Mouse (Mus musculus): ENCODE measurements around the gene Gfi1b.
A peak's percentile ranks its signal among the peaks of the same experiment; 100 is the strongest.

Gfi1b gene

DNA sequence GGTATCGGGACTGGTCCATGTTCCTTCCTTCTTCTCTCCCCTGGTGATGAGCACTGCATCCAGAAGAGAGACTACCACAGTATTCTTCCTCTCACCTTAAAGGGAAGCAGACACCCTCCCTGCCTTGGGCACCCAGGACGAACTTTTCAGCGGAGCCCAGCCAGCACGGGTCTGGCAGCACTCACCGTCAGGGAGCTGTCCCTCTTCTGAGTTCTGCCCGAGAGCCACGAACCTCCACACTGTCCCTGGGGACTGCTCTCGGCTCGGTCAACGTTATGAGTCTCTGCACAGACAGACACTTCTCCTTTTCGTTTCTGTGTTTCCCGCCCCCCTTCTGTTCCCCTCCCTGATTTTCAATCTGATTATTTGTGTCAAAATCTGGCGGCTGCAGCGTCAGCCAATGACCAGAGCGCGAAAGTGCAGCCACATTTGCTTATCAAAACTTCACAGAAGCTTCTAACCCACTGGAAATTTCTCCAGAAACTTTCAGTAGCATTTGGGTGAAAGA, at the start of gene Gfi1b:
Gene Gfi1b (minus strand): TSS at position 319 of the 508 bp plus-strand sequence.
- peak in 1 of 2 experiments; percentile 15 for DNase-seq

DNA sequence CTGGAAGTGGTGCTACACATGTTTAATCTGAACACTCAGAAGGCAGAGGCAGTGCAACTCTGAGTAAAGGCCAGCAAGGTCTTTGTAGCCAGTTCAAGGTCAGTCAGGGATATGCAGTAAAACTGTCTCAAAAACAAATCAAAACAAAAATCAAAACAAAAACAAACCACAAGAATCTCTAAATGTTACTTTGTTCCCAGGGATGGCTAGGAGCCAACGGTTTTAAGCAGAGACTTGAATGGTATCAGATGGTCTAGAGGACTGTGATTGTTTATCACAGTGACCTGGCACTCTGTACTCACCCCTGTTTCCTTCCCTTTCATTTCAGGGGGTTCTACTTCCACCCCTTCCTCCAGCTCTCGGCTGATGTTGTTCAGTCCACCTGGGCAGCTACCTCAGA, 49.7 kb upstream of the Gfi1b start:
- peak; percentile 29 to 40 for DNase-seq

DNA sequence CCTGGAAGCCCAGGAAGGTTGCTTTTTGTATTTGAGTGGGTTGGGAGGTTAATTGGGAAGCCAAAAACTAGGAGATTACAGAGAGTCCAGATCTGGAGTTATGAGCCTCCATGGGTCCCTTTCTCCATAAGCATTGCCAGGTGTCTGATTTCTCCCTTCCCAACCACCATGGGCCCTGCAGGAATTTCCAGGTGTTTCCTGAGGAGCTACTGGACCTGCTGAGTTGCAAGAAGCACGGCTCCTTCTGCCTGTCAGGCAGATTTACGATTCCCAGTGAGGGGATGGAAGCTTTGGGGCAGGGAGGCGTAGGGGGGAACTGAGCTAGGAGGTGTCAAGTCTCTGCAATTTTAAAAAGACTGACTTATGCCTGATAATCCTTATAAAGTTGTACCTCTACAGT, 44.0 kb upstream of the Gfi1b start:
- no peak for DNase-seq

DNA sequence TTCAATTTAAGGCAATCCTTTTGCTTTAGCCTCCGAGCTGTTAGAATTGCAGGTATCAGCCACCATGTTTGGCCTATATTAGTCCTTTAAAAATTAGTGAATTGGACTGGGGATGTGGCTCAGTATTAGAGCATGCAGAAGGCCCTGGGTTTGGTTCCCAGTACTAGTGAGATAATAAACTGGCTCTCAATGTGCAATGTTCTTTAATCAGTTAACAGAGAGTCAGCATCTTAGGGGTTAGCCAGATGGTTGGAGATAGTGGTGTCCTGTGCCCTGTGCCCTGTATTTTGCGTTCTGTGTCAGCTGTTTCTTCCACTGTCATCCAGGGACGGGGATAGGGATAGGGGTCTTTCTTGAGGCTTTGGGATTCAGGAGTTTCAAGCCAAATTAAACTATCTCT, 41.1 kb upstream of the Gfi1b start:
- no peak for DNase-seq

DNA sequence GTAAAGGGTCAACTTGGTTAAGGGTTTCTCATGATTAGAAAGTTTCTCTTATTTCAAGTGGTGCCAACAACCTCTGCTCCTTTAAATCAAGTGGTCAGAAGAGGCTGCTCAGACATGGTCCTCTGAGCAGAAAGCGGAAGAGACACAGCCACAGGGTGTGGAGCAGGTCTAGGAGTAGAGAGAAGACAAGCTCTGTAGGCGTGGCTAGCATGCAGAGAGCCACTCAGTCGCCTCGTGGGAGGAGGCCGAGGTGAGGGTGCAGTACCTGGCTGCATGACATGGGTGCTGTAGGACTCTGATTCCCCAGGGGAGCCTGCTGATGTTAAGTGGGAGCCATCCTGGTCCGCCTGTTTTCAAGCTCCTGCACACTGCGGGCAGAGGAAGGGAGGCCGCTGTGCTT, 34.4 kb upstream of the Gfi1b start:
- DNase-seq: no peak

DNA sequence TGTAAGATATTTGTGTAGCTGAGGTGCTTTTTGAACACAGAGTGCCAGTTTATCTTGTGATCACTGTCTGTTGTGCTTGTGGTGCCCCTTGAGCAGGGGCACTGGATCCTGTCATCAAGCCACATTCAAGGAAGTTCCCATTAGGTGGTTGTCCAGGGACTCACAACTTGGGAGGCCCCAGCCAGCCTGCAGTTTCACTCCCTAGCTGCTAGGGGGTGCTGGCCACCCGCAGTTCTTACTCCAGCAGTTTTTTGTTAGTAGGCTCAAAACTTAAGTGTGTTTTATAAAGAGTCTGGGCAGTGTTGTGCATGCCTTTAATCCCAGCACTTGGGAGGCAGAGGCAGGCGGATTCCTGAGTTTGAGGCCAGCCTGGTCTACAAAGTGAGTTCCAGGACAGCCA, 32.5 kb upstream of the Gfi1b start:
- DNase-seq: peak; percentile 33 to 61

DNA sequence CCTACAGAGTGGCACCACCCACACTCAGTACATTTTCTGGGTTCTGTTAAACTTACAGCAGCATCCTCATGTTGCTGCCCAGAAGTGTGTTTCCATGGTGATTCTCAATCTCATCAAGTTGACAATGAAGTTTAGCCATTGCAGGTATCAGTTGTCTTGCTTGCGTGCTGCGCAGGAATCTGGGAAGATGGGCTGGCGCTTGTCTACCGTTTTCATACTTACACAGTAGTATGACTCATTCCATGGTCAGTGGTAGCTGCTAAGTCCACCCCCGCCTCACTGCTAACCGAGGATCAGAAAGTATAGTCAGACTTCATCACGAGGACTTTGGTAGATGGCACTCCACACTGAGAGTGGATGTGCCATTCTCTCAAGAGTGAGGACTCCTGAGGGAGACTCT, 31.6 kb upstream of the Gfi1b start:
- DNase-seq: no peak

DNA sequence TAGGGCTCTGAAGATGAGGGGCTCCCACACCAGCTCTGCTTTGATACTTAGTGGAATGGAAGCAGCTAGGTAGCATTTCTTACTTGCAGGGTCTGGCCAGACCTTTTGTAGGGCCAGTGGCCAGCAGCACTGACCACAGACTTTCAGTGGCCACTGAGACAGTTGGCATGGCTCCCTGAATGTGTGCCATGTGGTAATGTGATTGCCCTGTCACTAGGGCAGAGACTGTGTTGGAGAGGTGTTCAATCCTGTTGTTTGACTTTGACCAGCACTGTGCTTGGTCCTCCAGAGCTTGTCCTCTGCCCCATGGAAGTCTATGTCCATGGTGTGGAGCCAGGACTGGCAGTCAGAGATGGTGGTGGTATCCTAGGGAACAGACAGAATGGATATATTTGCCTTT, 28.7 kb upstream of the Gfi1b start:
- DNase-seq: peak; percentile 62 to 76

DNA sequence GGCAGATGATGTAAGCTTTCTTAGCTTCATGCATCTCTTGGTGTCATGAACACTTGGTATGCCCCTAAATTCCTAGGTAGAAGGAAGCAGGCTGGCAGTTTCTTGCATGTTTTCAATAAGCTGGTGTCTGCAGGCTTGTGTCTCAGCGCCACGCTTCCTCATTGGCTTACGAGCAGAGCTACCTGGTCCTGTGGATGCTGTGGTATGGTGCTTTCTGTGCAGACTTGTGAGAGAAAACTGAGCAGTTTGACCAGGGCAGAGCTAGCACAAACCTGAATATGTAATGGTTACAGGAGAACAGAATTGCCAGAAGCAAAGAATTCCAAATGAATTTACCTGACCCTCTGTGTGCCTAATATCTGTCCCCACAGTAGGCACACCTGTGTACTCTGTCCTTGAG, 21.3 kb upstream of the Gfi1b start:
- peak; percentile 19 to 27 for DNase-seq

DNA sequence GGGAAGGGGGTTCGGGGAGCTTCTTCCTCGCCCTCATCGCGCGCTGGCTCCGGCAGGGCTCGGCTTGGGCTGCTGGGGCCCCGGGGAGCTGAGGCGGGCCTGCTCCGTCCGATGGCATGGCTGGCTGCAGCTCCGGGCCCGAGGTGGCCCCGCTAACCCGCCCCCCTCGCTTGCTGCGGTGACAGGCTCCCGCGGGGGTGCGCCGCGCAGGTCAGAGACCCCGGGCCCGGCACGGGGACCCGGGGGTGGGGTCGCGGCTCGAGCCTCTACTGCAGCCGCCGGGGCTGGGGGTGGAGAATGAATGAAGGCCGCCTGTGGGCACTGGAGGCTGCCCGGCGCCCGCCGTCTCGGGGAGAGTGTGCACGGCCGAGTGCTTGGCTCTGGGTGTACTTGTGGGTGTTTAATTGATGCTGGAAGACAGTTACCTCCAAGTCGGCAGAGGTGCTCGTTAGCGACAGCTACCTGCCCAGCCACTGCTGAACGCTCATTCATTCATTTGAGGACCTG, 19.7 kb upstream of the Gfi1b start:
- peak; percentile 13 to 45 for DNase-seq

DNA sequence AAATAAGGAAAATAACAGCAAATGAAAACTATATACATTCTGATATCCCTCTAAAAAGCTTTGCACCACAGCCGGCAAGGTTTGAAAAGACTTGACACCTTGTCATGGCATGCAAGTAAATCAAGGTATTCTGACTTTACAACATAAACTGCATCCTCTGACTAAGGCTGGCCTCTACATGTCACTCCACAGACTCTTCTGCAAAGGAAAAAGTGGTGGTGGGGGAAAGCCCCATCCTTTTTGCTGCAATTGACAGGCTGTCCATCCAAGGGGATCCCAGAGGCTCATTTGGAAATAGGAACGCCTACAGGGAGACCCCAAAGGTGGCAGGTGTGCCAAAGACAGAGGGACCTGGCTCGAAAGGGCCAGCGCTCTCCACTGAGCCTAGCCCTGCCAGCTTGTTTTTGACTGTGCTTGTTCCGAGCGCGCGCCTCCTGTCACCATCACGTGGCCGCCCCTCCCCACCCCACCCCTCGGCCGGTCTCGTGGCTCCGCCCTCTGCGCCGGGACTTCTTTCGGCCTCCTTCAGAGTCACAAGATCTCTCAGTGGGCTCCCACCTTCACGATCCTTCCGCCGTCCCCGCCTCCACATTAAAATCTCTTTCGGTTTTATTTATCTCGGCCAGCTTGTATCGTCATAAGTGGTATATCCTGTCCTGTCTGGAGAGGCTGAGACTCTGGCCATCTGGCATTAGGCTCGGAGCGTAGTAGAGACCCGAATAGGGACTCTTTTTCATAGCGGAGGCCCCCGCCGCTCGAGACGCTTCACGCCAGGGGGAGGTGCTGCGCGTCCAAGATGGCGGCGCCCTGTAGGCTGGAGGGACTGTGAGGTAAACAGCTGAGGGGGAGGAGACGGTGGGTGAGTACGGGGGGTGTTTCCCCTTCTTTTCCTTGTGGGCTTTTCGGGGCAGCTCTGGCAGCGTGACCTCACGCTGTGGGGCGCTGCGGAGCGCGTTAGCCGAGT, 19.0 kb upstream of the Gfi1b start, which contains the start of gene Tsc1:
Gene Tsc1 (plus strand): TSS at position 768 of the 964 bp plus-strand sequence.
- DNase-seq: peak; percentile 96 to 98

DNA sequence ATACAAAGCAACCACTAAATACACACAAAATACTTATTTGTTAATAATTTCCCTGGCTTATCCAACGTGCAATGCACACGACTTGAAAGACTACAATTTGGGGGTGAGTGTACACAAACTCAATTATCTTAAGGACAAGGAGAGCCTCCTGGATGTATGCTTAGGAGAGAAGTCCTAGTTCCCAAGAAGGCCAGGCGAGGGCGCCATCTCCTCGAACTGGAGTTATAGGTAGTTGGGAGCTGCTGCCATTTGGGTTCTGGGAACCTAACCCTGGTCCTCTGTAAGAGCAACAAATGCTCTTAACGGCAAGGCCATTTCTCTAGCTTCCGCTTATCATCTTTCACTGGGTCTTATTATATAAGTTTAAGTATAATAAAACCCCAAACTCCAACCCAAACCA, 18.0 kb upstream of the Gfi1b start:
- DNase-seq: peak; percentile 18 to 63

DNA sequence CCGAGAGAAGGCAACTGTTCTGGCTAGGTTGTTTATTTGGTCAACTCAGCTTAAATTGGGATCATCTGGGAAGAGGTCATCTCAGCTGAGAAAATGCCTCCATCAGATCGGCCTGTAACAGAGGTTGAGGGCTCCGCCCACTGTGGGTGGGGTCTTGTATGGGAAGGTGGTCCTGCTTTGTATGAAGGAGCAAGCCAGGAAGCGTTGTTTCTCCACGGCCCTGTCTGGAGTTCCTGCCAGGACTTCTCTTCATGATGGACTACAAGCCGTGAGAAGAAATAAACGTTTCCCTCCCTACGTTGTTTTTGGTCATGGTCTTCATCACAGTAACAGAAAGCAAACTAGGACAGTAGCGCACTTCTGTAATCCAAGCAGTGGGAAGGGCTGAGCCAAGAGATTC, 17.1 kb upstream of the Gfi1b start:
- peak; percentile 30 to 56 for DNase-seq

DNA sequence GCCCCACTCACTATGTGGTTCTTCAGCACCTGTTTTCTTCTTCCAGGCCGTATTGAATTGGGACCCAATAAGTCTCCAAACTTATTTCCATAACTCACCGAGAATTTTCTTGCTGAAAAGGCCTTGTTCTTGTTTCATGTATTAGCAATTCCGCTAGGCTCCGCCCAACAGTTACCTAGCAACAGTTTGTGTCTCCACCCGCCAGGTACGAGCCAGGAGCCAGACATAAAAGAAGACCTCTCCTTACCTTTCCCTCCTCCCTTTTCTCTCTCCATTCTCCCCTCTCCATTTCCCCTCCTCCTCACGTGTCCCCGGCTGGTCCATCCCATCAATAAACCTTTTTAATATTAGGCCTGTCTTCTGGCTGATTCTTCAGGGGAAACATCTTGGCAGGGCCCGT, 16.6 kb upstream of the Gfi1b start:
- DNase-seq: peak; percentile 31 to 54

DNA sequence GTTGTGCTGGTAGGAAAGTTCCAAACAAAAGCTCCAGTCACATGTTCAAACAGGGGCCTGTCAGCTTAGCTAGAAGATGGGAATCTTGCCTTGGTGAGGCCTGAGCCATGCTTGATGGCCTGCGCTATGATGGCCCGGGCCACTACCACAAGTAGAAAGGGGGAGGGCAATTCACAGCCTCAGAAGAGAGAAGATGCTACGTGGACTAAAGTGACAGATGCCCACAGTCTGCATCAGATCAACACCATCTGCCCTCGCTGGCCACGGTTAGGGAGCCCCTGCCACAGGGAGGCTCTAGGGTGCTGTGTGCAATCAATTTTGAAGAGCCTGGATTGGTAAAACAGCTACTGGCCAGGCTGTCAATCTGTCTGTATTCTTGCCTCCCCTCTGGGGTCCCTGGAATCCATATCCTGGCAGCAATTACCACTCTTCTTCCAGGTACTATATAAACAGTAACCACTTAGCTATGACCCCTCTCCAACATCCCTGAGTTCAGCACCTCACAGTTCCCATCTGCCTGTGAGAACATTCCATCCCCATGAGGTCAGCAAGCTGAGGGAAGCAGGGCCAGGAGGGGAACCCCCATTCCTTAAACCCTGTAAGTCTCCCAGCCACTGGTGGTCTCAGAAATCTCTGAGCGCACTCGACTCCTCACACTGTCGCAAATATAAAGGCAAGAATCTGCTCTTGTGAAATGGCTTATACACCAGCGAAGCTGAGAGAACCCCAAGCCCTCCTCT, 15.5 kb upstream of the Gfi1b start:
- no peak for DNase-seq

DNA sequence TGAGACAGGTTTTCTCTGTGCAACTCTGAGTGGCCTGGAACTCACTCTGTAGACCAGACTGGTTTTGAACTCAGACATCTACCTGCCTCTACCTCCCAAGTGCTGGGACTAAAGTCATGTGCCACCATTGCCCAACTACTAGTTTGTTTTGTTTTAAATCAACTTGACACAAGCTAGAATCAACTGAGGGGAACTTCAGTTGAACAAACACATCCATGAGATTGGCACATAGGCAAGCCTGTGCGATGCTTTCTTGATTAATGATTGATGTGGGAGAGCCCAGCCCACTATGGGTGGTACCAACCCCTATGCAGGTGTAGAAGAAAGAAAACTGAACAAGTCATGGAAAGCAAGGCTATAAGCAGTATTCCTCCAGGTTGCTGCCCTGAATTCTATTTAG, 13.4 kb upstream of the Gfi1b start:
- no peak for DNase-seq

DNA sequence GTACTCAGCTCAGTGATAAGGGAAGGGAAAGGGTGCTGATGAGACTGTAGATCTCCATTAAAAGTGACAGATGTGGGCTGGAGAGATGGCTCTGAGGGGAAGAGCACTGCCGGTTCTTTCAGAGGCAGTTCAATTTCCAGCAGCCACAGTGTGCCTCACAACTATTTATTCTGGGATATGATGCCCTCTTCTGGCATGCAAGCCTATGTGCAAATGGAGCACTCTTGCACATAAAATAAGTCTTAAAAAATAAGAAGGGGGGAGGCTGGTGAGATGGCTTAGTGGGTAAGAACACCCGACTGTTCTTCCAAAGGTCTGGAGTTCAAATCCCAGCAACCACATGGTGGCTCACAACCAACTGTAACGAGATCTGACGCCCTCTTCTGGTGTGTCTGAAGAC, 11.4 kb upstream of the Gfi1b start:
- DNase-seq: no peak

DNA sequence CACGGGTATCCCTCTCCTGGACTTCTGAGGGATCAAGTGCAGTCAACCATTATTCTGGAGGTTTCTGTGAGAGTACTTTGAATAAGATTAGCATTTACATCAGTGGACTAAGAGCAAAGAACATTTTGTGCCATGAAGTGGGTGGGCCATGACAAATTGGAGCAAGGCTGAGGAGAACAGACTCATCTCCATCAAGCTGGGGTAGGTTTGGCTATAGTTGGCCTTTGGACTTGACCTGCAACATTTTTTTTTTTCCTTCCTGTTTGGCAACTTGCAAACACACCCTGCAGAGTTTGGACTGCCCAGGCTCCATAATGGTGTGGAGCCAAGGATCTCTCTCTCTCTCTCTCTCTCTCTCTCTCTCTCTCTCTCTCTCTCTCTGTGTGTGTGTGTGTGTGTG, 10.8 kb upstream of the Gfi1b start:
- DNase-seq: peak; percentile 37 to 64

DNA sequence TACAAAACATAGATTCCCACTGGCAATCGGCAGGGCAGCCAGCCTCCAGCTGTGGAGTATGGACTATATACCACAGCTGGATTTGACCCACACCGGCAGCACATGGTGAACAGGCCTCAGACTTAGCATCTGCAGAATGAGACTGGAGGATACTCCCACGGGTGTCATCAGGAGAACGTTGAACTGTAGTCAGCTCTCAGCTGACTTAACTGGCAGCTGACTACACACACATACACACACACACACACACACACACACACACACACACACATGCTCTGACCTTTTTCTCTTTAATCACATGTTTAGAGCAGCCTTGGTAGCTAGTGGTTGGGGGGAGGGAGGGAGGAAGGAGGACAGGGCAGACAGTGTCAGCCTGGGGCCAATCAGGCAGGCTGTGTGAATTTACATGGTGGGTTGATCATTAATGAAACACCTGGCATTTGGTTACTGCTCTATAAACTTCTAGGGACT, 8.2 kb upstream of the Gfi1b start:
- peak; percentile 71 to 88 for DNase-seq

DNA sequence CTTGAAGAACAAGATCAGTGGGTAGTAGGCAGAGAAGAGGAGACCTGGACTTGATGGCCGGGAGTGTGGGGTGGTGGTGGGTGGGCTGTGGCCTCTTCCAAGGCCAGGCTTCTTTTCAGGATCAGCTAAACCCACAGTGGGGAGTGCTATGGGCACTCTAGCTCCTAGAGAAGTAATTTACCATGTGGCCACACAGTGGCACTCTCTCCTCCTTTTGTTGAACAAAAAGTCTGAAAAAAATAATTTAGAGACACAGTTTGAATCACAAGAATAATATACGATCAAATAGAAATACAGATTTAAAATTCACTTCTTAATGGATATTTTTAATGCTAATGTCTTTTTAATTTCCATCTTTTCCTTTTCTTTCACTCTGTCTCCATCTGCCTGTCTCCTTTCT, 6.3 kb upstream of the Gfi1b start:
- peak in 1 of 2 experiments; percentile 58 for DNase-seq

DNA sequence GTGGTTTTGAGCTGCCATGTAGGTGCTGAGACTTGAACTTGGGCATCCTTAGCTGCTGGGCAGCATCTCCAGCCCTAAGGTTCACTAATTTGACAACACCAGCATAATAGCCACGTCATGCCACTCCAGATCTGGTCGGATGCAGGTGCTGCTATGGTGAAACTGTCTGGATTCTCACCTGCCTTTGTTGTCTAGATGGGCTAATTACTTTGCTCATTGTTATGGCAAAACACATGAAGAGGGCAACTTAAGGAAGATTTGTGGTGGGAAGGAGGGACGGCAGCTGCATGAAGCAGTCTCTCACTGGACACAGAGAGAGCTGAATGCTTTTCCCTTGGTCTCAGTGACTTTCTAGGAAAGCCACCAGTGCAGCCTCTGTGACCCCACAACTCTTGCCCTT, 4.3 kb upstream of the Gfi1b start:
- no peak for DNase-seq

DNA sequence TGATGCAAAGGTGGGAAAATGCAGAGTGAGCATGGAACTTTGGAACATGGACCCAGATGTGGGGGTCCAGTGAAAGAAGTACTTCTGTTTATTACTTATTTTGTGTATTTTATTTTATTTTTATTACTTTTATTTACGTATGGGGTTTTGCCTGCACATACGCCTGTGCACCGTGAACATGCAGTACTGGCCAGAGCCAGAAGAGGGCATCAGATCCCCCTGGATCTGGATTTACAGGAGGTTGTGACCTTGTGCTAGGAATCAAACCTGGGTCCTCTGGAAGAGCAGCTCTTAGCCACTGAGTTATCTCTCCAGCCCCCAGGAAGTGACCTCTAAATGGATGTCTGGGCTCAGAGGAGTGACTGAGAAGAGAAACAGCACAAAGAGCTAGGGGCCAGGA, 3.1 kb upstream of the Gfi1b start:
- DNase-seq: no peak

DNA sequence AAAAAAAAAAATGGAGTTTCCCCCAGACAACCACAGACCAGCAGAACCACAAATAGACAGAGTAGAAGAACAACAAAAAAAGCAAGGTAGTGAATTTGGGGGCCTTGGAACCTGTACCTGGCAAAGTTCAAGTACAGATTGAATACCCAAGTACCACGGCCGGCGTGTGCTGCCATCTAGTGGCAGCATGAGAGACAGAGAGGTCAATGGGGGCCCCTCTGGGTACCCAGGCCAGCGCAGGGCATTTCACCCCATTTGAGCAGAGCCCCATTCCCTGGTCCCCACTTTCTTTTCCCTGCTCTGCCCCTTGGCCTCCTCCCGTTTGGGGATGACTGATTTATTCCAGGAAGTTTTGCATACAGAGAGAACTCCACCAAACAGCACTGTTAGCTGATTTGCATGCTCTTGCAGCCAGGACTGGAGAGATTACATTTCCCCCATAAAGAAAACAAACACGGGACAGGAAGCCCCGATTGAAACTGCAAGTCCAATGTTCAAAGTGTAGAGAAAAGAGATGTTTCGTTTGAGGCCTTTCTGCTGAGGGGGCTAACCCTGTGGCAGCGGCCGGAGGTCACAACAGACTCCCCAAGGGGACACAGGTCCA, 841 bp upstream of the Gfi1b start:
- peak; percentile 30 to 76 for DNase-seq
